Mouse (Mus musculus) kidney, postnatal 0 days (tissue): ENCODE measurements around the gene Cyp1a2. TPM values are rescaled to one million over a fixed set of nuclear protein-coding genes. Genes with fewer than 3 reads are reported as not detected.

Experiments used
- ATAC-seq: fragments of 200-750 bp; cut with Nextera tagmentation; replicated peaks from 2 replicates; pipeline ENCODE4 v1.8.0; 2017; ENCODE audit warnings: low read depth, moderate number of reproducible peaks, moderate TSS enrichment, moderate library complexity; ENCODE audit not compliant: low FRiP score
- DNase-seq: peaks from one replicate; pipeline ENCODE4 v3.0.0-alpha.2; 2016; ENCODE audit warnings: low spot score
- H3K27ac ChIP-seq: fragments of 300-500 bp; sonication (generic); 2 replicates; pipeline ENCODE4 v1.5.1; 2014; ENCODE audit warnings: mild to moderate bottlenecking
- H3K27me3 ChIP-seq: fragments of 300-500 bp; sonication (generic); 2 replicates; pipeline ENCODE4 v1.6.1; 2014; ENCODE audit warnings: low read length, mixed read lengths; ENCODE audit not compliant: insufficient read depth
- H3K36me3 ChIP-seq: fragments of 300-500 bp; sonication (generic); 2 replicates; pipeline ENCODE4 v1.6.1; 2014; ENCODE audit warnings: low read length, mixed read lengths; ENCODE audit not compliant: insufficient read depth
- H3K4me1 ChIP-seq: fragments of 300-500 bp; sonication (generic); replicated peaks from 2 replicates; pipeline ENCODE4 v1.6.1; 2014; ENCODE audit warnings: antibody characterized with exemption, low read length, mixed read lengths; ENCODE audit not compliant: insufficient read depth
- H3K4me2 ChIP-seq: fragments of 300-500 bp; sonication (generic); 2 replicates; pipeline ENCODE4 v1.6.1; 2014; ENCODE audit warnings: mild to moderate bottlenecking, low read length, moderate library complexity, mixed read lengths
- H3K4me3 ChIP-seq: fragments of 300-500 bp; sonication (generic); replicated peaks from 2 replicates; pipeline ENCODE4 v1.5.1; 2014; ENCODE audit warnings: low read depth, low read length
- H3K9ac ChIP-seq: fragments of 300-500 bp; sonication (generic); 2 replicates; pipeline ENCODE4 v1.6.1; 2014; ENCODE audit warnings: low read depth, low read length
- H3K9me3 ChIP-seq: fragments of 300-500 bp; sonication (generic); replicated peaks from 2 replicates; pipeline ENCODE4 v1.6.1; 2016; ENCODE audit warnings: low read length, inconsistent platforms, mixed read lengths
- CTCF ChIP-seq: IDR thresholded peaks from 2 replicates; pipeline ENCODE4 v1.5.1; 2016; ENCODE audit warnings: antibody characterized with exemption, low read depth, mild to moderate bottlenecking, moderate library complexity
- WGBS: fragments of 180-500 bp; shearing (Covaris S2); extraction: QIAGEN DNeasy Blood & Tissue Kit; methylation state at CpG from one replicate; pipeline ENCODE4 v1.1.7; 2014; 5-methylcytosine and 5-hydroxymethylcytosine counted together
- polyA plus RNA-seq: library from polyadenylated mRNA; unstranded; fragments of >200 nt; fragmentation: Nextera tagmentation; extraction: Ambion mirVana; gene quantifications from 2 replicates; pipeline ENCODE4 v1.2.1, GENCODE M21; 2015

Gene Cyp1a2
- polyA plus RNA-seq, 1 experiment from 2014 or later: not detected

- no peaks in the 10 kb centered on the region for H3K36me3 ChIP-seq
- no peaks in the 10 kb centered on the region for H3K4me1 ChIP-seq
- ATAC-seq: no peak
- no peaks in the 10 kb centered on the region for H3K9me3 ChIP-seq
- H3K9ac ChIP-seq: no peak within 1 kb of the TSS
- TF ChIP-seq CTCF: no peak
- H3K27me3 ChIP-seq: no peaks in the 10 kb centered on the region
- WGBS: 89% methylated on average over 2 of the region's 2 CpGs
- no peak within 1 kb of the TSS for H3K27ac ChIP-seq
- DNase-seq: no peak
- H3K4me3 ChIP-seq: no peak within 1 kb of the TSS
- H3K4me2 ChIP-seq: no peak within 1 kb of the TSS
Measured at GRCm38 (mm10) chr9:57687751-57688150, 4.2 kb upstream of the Cyp1a2 start, which contains the start of gene Cyp1a1. TSS of gene Cyp1a1 (plus strand) at chr9:57687928.

DNA sequence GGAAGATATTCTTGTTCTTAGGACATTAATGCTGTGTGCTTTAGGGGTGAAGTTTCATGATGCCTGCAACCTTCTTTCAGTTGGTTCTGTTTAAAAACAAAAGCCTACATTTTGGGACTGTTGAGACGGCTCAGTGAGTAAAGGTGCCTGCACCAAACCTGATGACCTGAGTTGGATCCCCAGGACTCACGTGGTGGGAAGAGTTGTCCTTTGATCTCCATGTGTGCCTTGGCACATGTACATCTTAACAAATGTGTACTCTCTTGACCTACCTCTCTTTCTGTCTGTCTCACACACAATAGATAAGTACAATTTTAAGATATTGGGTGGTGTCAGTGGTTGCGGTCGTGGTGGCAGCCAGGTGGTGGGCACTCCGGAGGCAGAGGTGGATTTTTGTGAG lies 2.5 kb upstream of the Cyp1a2 start:
- no peak for DNase-seq
- no peaks in the 10 kb centered on the region for H3K27me3 ChIP-seq
- no peak for ATAC-seq
- 85% methylated on average over 5 of the region's 5 CpGs for WGBS
- H3K4me1 ChIP-seq: no peaks in the 10 kb centered on the region
- no peak overlapping the region for H3K4me3 ChIP-seq
- TF ChIP-seq CTCF: no peak
- no peaks in the 10 kb centered on the region for H3K9me3 ChIP-seq
- H3K27ac ChIP-seq: no peak overlapping the region
- no peak overlapping the region for H3K9ac ChIP-seq
- no peaks in the 10 kb centered on the region for H3K36me3 ChIP-seq
- H3K4me2 ChIP-seq: no peak overlapping the region

DNA sequence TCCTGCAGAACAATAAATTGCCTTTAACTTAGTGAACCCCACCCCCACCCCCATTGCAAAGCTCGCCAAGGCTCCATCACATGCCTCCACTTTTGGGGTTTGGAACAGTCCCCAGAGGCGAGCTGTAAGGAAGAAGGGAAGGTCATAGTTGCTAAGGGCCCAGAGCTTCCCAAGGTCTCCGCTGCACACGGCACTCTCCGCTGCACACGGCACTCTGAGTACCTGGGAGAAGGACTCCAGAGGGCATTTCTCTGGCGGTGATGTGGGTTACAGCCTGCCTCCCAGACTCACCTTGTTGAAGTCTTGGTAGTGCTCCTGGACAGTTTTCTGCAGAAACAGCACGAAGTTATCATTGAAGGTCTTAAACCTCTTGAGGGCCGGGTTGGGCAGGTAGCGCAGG lies 2.1 kb downstream of the Cyp1a2 start:
- H3K9ac ChIP-seq: no peak overlapping the region
- DNase-seq (no peak), ATAC-seq (no peak)
- no peak overlapping the region for H3K4me3 ChIP-seq
- H3K9me3 ChIP-seq: no peaks in the 10 kb centered on the region
- H3K4me2 ChIP-seq: no peak overlapping the region
- no peaks in the 10 kb centered on the region for H3K4me1 ChIP-seq
- WGBS: 75% methylated on average over 10 of the region's 10 CpGs
- H3K27me3 ChIP-seq: no peaks in the 10 kb centered on the region
- no peak overlapping the region for H3K27ac ChIP-seq
- no peak for TF ChIP-seq CTCF
- no peaks in the 10 kb centered on the region for H3K36me3 ChIP-seq

DNA sequence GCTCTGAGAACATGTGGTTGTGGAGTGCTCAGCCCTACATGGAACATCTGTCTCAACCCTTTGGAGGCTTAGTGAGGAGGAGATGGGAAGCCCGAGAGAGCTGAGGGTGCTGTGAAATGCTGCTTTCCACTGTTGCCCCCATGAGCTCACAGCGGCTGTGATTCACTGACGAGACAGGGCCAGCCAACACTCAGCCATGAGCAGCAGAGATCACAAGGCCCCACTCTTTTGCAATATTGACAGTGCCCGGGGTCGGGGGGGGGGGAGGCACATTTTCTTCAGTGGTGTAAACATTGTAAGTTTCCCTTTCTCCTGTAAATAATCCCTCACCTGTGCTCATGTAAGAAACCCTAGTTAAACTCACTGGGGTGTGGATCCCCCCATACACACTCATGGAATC lies 12.0 kb downstream of the Cyp1a2 start:
- H3K4me3 ChIP-seq: no peak overlapping the region
- H3K27me3 ChIP-seq: no peaks in the 10 kb centered on the region
- 0 out of 2 replicates have a peak, but pooled peaks cover 5% of the 10 kb centered on the region for H3K4me1 ChIP-seq
- no peak overlapping the region for H3K27ac ChIP-seq
- no peaks in the 10 kb centered on the region for H3K9me3 ChIP-seq
- no peaks in the 10 kb centered on the region for H3K36me3 ChIP-seq
- ATAC-seq (no peak), DNase-seq (no peak)
- no peak for TF ChIP-seq CTCF
- 86% methylated on average over 5 of the region's 5 CpGs for WGBS
- no peak overlapping the region for H3K9ac ChIP-seq
- H3K4me2 ChIP-seq: no peak overlapping the region

DNA sequence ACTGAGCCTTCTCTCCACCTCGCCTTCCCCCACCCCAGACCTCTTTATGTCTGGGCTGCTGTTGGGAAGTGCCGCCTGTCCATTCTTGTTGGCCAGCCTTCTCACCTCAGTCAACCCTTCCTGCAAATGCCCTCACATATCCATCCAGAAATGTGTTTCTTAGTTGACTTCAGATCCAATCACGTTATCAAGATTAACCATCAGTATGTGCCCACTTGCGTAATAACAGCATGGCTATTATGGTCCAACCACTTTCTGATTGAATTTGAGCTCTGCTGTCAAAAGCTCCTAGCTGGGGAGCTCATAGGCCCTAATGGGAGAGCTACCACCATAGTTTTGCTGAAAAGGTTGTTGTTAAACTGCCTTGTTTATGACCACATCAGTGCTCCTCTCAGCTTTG lies 12.5 kb downstream of the Cyp1a2 start:
- H3K9ac ChIP-seq: no peak overlapping the region
- H3K36me3 ChIP-seq: no peaks in the 10 kb centered on the region
- no peak overlapping the region for H3K4me2 ChIP-seq
- no peak for ATAC-seq
- no peak for TF ChIP-seq CTCF
- no peaks in the 10 kb centered on the region for H3K27me3 ChIP-seq
- WGBS: 90% methylated on average over 4 of the region's 4 CpGs
- no peak overlapping the region for H3K27ac ChIP-seq
- 0 out of 2 replicates have a peak, but pooled peaks cover 5% of the 10 kb centered on the region for H3K4me1 ChIP-seq
- no peak for DNase-seq
- H3K9me3 ChIP-seq: no peaks in the 10 kb centered on the region
- no peak overlapping the region for H3K4me3 ChIP-seq

GRCm38 (mm10) chr9:57669566-57669965 lies 13.9 kb downstream of the Cyp1a2 start:
- no peak overlapping the region for H3K27ac ChIP-seq
- no peak overlapping the region for H3K9ac ChIP-seq
- peak; percentile 80 for ATAC-seq

DNA sequence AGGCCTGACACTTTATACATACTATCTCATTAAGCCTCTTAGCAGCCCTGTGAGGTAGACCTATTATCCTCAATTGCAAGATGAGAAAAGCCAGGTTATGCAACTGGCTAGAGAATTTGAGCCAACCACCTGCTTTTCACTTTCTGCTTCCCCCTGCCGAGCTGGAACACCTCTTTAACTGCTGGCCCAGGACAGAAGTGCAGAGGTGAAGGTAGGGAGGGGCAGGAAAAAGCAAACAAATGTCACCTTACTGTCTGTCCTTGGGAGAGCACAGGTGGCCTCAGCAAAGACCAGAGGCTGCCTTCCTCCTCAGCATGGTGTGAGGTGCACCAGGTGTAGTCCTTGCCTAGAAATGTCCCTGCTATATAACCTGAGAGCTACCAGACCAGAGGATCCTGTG lies 15.2 kb downstream of the Cyp1a2 start:
- no peak overlapping the region for H3K27ac ChIP-seq
- no peak overlapping the region for H3K4me2 ChIP-seq
- no peak for TF ChIP-seq CTCF
- 20% methylated on average over 1 of the region's 1 CpGs for WGBS
- no peak overlapping the region for H3K9ac ChIP-seq
- DNase-seq (no peak), ATAC-seq (no peak)
- no peak overlapping the region for H3K4me3 ChIP-seq
- no peaks in the 10 kb centered on the region for H3K27me3 ChIP-seq
- 0 out of 2 replicates have a peak, but pooled peaks cover 5% of the 10 kb centered on the region for H3K4me1 ChIP-seq
- H3K9me3 ChIP-seq: no peaks in the 10 kb centered on the region
- H3K36me3 ChIP-seq: no peaks in the 10 kb centered on the region

More at GRCm38 (mm10) chr9:57669566-57669965, 13.9 kb downstream of the Cyp1a2 start:
- DNase-seq: no peak
- no peaks in the 10 kb centered on the region for H3K36me3 ChIP-seq
- 0 out of 2 replicates have a peak, but pooled peaks cover 5% of the 10 kb centered on the region for H3K4me1 ChIP-seq
- no peaks in the 10 kb centered on the region for H3K27me3 ChIP-seq
- 66% methylated on average over 3 of the region's 3 CpGs for WGBS
- no peak for TF ChIP-seq CTCF
- H3K9me3 ChIP-seq: no peaks in the 10 kb centered on the region
- H3K4me3 ChIP-seq: no peak overlapping the region
- no peak overlapping the region for H3K4me2 ChIP-seq
